Mouse (Mus musculus) gastrocnemius, postnatal 10 days (tissue): Measurements from ENCODE around the gene Hist1h1a. TPM values are rescaled to one million over a fixed set of nuclear protein-coding genes. Genes with fewer than 3 reads are reported as not detected.
A peak's percentile ranks its signal among the peaks of the same experiment; 100 is the strongest.
"Not testable (repeated sequence)": the region's sequence is repeated elsewhere in the genome, so short reads cannot be mapped to it uniquely, and the experiment has no call there.

Experiments used
- DNase-seq: peaks from one replicate; pipeline ENCODE4 v3.0.0; 2021; ENCODE audit warnings: mixed read lengths
- total RNA-seq, 2 experiments: library from RNA; stranded (reverse); gene quantifications; 2 replicates each; pipeline ENCODE4 v1.2.3; 2021

The Hist1h1a gene
- total RNA-seq, 2 experiments from 2014 or later: 124 to 147 TPM

DNA sequence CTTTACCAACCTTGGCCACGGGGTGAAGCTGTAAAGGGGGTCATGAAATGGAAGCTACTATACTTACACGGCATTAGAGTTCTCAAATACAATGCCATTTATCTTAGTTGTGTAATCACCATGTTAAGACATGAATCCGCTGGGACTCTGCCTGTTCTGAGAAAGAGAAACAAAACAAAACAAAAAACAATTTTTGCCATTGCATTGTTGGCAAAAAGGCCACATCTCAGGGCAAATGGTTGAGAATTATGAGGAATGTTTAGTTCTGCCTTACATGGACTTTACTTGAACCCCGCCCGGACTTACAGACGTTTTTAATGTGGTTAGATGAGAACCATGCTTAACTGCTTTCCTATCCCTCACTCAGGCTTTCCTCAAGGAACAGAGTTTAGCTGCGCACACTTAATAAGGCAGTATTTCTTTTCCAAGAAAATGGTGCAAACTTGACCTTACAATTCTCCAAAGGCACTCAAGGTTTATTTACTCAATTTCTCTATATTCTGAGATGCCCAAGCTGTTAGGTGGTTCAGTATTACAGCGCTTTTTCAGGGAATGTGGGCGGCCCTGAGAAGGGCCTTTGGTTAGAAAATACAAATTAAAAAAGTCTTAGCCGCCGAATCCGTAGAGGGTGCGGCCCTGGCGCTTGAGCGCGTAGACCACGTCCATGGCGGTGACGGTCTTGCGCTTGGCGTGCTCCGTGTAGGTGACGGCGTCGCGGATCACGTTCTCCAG, 3.1 kb upstream of the Hist1h1a start:
- no peak for DNase-seq

DNA sequence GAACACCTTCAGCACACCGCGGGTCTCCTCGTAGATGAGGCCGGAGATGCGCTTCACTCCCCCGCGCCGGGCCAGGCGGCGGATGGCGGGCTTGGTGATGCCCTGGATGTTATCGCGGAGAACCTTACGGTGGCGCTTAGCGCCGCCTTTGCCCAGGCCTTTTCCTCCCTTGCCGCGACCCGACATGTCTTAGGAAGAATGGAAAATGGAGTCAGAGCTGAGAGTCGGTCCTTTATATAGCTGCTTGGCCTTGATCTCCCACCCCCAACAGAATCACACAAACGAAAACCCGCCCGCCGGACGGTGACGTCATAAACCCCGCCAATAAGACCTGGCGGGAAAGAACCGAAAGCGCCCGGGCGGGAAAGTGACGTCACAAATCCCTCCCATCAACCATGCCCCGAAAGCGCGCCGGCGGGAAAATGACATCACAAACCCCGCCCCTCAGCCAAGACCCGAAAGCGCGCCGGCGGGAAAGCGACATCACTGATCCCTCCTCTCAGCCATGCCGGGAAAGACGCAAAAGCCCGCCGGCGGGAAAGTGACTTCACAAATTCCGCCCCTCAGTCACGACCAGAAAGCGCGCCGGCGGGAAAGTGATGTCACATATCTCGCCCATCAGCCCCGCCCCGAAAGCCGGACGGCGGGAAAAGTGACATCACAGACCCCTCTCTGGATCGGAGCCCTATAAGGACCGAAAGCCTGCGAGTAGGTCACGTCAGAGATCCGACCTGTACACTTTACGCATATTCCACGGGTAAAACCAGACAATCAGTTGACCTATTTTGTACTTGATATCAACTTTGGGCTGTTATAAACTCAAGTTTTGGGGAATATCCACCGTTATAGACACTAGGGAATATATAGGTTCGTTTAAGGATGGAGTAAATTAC, 2.2 kb upstream of the Hist1h1a start, which contains the start of gene Hist1h4a:
Gene Hist1h4a (minus strand): TSS at position 259 of the 893 bp plus-strand sequence.
- DNase-seq: peak; percentile 93

DNA sequence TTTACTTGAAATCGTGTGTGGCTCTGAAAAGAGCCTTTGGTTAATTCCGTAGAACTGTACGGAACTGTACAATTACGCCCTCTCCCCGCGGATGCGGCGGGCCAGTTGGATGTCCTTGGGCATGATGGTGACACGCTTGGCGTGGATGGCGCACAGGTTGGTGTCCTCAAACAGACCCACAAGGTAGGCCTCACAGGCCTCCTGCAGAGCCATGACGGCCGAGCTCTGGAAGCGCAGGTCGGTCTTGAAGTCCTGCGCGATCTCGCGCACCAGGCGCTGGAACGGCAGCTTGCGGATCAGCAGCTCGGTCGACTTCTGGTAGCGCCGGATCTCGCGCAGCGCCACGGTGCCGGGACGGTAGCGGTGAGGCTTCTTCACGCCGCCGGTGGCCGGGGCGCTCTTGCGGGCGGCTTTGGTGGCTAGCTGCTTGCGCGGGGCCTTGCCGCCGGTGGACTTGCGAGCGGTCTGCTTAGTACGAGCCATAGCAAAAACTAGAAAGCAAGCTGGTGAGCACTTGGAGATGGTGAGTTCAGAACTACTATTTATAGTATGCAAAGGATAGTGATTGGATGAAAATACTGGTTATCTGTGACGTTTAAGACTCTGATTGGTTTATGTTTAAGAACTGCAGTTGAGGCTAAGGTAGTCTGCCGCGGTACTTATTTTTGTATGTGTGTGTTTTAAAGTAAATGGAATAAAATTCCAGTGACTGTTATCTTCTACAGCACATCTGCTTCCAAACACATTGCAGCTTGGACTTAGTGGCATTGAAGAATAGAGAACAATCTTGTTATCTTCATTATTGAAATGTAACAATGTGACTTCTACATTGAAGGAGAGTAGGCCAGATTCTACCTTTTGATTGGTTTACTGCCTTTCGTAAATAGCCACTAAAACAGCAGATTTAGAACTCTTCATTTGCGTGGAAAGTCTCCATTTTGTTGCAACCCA, 1.3 kb upstream of the Hist1h1a start, which contains the start of gene Hist1h3a:
Gene Hist1h3a (minus strand): TSS at position 516 of the 951 bp plus-strand sequence.
- peak; percentile 30 for DNase-seq

DNA sequence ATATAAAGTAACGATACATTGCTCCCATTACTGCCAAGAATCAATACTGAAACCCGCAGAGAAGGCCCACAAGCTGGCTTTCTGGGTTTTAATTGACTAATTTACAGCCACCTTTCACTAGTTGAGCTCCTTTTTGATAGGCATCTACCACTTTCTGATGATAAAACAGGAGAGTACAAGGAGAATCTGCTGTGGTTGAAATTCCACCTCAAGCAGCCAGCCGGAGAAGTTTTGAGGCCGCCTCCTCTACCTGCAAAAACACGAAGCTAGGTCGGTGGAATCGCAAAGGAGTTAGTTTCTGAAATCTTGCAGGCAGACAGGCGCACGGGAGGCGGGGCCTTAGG, 252 bp upstream of the Hist1h1a start:
- no peak for DNase-seq

DNA sequence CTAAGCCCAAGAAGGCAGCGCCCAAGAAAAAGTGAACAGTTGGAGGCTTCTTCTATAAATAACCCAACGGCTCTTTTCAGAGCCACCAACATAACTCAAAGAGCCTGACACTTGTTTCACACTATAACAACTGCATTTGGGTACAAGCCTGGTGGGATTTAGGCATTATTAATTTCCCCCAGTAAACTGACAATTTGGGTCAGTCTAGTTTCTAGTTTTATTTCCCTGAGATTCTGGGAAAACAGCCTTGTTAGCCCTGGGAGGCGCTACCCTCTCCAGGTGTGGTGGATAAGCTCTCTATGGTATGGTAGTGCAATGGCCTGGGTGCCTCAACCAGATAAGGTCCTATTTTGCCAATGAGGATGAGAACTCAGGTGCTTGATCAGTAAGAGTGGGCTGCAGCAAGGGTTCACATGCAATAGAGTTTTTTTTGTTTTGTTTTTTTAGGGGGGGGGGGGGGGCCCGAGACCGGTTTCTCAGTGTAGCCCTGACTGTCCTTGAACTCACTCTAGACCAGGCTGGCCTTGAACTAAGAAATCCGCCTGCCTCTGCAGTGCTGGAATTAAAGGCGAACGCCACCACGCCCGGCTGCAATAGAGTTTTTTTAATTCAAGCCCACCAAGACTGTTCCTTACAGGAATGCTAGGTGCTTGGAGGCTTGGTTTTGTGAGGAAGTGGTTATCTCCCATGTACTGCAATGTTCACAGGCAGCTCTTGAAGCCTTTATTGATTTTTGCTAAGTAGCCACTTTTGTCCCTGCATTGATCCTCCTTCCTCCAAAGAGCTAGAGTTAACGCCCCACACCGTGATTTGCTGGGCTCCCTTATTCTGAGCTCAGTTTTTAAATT, 1.1 kb downstream of the Hist1h1a start:
- DNase-seq: no peak

DNA sequence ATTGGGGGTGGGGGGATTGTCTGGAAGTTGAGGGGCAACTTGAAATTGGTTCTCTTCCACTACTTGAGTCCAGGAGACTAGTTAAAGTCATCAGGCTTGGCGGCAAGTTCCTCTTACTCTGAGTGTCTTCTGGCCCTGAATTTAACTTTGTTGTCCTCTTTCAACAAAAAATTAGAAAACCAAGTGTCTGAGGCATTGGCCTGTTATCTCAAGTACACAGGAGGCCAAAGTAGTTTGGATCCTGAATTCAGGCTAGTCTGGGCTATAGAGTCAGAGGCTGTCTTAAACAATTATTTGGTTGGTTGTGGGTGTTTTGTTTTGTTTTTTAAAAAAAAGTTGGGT, 1.7 kb downstream of the Hist1h1a start:
- DNase-seq: no peak

DNA sequence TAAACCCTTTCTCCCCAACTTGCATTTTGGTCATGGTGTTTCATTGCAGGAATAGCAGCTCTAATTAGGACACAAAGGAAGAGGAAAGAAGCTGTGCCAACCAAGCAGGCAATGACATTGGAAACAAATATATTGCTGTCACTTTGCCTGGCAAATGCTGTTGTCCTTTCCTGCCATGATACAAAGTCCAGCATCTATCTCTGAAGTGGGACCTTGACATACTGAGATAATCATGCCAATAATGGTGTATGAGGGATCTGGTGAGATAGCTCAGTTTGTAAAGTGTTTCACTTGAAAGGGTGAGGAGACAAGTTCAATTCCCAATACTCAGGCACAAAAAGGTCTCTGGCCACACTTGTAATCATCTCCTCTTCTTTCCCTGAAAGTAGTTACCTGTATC, 3.3 kb downstream of the Hist1h1a start:
- no peak for DNase-seq

DNA sequence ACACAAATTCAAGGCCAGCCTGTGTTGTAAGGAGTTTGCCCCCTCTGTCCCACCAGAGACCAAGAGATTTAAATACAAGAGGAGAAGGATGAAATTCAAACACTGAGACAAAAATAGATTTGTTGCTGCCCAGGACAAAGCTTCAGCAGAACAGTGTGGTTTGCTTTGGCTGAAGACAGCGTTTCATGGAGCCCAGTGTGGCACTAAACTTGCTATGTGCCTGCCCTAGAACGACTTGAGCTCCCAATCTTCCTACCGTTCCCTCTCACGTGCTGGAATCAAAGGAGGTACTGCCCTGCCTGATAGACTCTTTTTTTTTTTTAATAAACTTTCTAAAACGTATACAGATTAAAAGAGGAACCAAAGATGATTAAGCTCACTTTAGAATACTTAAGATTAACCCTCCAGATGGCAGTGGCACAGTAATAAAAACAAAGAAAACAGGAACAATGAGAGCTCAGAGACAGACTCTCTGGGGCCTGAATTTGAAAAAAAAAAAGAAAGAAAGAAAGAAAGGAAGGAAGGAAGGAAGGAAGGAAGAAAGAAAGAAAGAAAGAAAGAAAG, 5.5 kb downstream of the Hist1h1a start:
- DNase-seq: no peak

DNA sequence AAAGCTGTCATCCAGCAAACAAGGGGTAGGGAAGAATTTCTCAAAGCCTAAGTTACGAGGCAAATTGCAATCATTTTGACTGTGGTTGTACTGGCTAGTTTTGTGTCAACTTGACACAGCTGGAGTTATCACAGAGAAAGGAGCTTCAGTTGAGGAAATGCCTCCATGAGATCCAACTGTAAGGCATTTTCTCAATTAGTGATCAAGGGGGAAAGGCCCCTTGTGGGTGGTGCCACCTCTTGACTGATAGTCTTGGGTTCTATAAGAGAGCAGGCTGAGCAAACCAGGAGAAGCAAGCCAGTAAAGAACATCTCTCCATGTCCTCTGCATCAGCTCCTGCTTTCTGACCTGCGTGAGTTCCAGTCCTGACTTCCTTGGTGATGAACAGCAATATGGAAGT, 6.1 kb downstream of the Hist1h1a start, which contains the start of gene Trim38:
Gene Trim38 (plus strand): TSS at position 301 of the 400 bp plus-strand sequence.
- DNase-seq: not testable (repeated sequence)

DNA sequence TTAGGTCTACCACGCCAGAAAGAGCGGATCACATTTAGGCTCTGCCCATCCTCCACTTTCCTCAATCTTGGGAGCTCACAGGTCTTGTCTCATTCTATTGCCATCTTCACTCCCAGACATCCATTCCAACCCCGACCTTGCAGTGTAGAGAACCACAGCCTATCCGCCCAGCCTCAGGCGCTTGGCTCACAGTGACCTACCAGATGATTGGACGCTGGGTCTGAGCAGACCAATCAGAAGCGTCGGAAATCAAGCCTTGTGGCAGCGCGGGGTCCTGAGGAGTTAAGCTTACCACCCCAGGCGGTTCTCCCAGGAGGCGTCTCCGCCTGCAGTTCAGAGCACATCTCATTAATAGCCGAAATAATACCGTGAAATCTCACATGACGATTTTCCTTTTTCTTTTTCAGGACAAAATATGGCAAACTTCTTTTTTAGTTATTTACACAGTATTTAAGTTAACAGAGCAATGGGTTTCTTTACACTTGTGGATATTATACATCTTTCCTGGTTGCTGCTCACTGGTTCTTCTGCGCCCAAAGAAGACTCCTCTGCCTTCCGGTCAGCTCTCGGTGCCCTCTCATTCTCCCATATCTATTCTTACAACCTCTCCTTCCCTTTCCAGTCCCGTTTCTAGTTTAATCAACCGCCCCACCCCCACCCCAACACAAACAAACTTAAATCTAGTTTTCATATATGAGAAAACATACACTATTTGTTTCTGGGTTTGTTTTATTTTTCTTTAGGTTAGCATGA, 9.3 kb downstream of the Hist1h1a start:
- DNase-seq: peak; percentile 19

DNA sequence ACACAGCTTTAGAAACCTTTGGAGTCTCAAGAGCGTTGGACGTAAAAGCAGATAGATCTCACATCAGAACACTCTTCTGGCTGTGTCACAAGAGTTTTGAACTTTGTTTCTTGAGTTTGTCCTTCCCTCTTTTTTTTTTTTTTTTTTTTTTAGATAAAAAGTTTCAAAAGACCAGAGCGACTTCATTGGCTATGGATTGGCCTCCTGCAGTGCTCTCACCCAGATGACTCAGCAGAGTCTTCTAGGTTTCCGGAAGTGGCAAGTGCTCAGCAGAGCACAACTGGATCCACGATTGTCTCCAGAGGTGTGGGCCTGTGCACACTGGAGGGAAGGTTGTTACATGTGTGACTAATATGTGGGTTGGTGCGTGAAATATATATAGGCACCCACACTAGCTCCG, 14.9 kb downstream of the Hist1h1a start:
- no peak for DNase-seq

DNA sequence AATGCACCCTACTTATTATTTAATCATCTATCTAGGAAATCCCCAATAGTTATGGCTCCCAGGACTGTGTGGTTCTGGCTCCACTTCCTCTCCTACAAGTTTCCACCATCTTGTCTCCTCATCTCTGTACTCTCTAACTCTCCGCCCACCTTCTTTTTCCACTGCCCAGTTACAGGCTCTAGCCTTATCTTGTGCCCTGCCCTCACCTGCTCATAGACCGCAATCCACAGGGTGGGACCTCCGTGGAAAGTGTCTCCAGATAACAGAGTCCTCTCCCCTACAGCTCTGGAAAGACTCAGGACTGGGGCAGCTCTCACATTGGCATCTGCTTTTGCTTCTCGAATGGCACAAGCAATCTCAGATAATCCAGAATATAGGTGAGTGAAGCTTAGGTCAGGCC, 15.6 kb downstream of the Hist1h1a start:
- DNase-seq: no peak

DNA sequence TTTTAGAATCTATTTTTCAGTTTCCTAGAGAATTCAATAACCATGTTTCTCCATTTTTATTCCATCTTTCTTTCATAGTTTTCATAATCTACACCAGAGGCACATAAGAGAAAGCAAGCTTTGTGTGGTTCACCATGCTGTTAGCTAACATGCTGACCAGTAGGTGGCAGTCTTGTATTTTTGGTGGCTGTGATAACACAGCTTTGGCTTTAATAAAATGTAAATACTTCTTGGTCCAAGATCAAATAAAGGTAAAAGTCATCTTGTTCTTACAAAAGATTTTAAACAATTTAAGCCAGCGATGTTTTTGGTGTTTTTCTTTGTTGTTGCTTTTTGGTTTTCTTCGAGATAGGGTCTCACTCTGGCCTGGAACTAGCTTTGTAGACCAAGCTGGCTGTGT, 29.1 kb downstream of the Hist1h1a start:
- peak; percentile 18 for DNase-seq

DNA sequence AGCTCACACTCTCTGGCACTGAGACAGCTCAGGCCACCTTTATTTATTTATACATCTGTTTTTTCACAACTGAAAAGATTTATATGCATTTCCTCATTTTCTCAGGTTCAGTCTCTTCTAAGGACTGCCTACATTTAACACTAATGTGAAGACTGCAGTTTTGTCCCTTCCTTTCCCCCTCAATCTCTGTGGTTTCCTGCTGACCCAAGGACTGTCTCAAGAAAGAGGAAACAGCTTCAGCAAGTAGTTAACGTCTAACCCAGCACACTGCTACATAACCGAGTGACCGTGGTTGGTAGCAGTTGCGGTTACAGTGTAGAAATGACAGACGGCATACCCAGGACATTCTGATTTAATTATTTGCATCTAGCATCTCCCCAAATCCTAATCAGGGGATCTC, 35.9 kb downstream of the Hist1h1a start:
- no peak for DNase-seq

DNA sequence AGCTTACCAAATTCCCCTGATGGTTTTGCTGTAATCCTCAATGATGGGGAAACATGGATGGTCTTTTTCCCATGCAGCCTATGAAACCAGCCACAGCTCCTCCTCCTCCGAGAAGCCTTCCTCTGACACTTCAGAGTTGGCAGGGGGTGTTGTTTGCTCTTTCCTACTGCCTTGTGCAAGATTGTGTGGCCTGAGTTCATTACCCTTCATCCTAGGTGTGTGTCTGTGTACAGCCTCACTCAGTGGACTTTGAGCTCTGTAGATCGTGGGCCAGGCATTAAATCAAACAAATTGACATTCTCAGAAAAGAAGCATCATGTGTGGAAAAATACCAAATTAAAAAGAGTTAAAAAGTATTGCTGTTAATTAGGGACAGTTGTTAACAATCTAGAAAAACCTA, 41.1 kb downstream of the Hist1h1a start:
- DNase-seq: no peak

DNA sequence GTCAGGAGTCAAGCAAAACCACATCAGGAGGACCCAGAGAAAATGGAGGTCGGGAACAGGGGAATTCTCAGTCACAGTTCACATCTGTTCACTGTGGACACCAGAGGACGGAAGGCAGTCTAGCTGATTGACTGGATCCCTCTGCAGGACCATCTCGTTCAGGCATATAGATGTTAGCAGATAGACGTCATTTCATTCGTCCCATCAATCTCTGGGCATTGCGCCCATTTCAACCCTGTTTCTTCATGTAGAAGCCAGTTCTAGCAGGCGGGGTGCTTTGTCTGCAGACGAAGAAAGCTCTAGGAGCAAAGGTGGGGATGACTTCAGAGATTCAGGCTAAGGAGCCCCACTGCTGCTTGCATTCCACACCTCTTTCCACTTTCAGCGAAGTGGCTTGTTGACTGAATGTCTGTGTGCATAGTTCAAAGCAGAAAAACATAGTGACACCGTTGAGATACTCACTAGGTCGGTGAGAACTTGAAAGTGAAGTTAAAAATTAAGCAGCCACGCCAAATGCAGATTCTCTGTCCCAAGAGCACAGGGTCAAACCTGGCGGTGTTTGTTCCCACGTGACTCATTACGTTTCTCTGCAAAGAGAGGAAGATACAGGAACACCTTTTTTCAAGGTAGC, 43.1 kb downstream of the Hist1h1a start, which contains the start of gene Slc17a2:
Gene Slc17a2 (plus strand): TSS at position 572 of the 631 bp plus-strand sequence.
- DNase-seq: no peak
